Mouse (Mus musculus): ENCODE measurements around the gene Pknox2. TPM values are rescaled to one million over a fixed set of nuclear protein-coding genes. Genes with fewer than 3 reads are reported as not detected.

Pknox2 gene
- polyA plus RNA-seq, 1 experiment from 2014 or later, result 27.1 TPM

- Histone ChIP-seq H3K9me3 (no peaks in the 10 kb centered on the region), H3K9ac (no peak overlapping the region), H3K27me3 (no peaks in the 10 kb centered on the region), H3K27ac (no peak overlapping the region), H3K36me3 (replicated peaks) (peaks cover 72% of the 10 kb centered on the region), H3K4me1 (peaks cover 2% of the 10 kb centered on the region), H3K4me3 (replicated peaks) (no peak overlapping the region), H3K4me2 (no peak overlapping the region)
- 93% methylated on average over 2 of the region's 2 CpGs for WGBS
- ATAC-seq (ENCODE audit: low FRiP score), result no peak
Observed at GRCm38 (mm10) chr9:36852175-36852574, 295.0 kb downstream of the Pknox2 start.

GRCm38 (mm10) chr9:36850091-36850490 is 297.1 kb downstream of the Pknox2 start:
- no peak overlapping the region for H3K9ac ChIP-seq
- ATAC-seq (ENCODE audit: low FRiP score), result no peak
- no peak overlapping the region for H3K4me3 ChIP-seq (replicated peaks)
- no peaks in the 10 kb centered on the region for H3K9me3 ChIP-seq
- no peaks in the 10 kb centered on the region for H3K27me3 ChIP-seq
- H3K27ac ChIP-seq, result no peak overlapping the region
- H3K4me1 ChIP-seq, result no peaks in the 10 kb centered on the region
- no peak overlapping the region for H3K4me2 ChIP-seq
- peaks cover 74% of the 10 kb centered on the region for H3K36me3 ChIP-seq (replicated peaks)
- whole genome bisulfite sequencing, result 54% methylated on average over 1 of the region's 1 CpGs

- WGBS, result 91% methylated on average over 2 of the region's 2 CpGs
- H3K27ac ChIP-seq, result no peak overlapping the region
- H3K4me3 ChIP-seq (replicated peaks), result no peak overlapping the region
- peaks cover 85% of the 10 kb centered on the region for H3K36me3 ChIP-seq (replicated peaks)
- no peak overlapping the region for H3K9ac ChIP-seq
- H3K27me3 ChIP-seq, result no peaks in the 10 kb centered on the region
- H3K4me2 ChIP-seq, result no peak overlapping the region
- H3K9me3 ChIP-seq, result no peaks in the 10 kb centered on the region
- no peak for ATAC-seq (ENCODE audit: low FRiP score)
- no peaks in the 10 kb centered on the region for H3K4me1 ChIP-seq
Observed at GRCm38 (mm10) chr9:36848661-36849060, 298.5 kb downstream of the Pknox2 start.

DNA sequence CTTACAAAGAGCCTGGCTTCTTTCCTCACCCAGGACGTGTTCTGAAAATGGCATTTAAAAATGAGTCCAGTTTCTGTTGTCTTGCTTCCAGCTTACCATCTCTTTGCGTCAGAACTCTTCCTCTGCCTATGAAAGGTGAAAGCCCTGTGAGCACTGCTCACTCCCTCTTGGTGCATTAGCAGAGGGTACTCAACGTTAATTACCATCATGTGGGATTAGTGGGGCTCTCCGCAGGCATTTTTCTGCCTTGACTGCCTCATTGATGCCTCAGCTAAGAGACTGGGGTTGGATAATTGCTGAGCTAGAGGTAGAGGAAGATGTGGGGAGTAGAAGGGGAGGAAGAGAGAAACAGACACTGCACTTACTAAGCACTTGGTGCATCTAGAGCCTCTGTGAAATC is 300.9 kb downstream of the Pknox2 start:
- ATAC-seq (ENCODE audit: low FRiP score), result no peak
- H3K4me3 ChIP-seq (replicated peaks), result no peak overlapping the region
- H3K9ac ChIP-seq, result no peak overlapping the region
- H3K4me2 ChIP-seq, result no peak overlapping the region
- 17% methylated on average over 4 of the region's 4 CpGs for WGBS
- H3K27ac ChIP-seq, result no peak overlapping the region
- H3K27me3 ChIP-seq, result no peaks in the 10 kb centered on the region
- no peaks in the 10 kb centered on the region for H3K9me3 ChIP-seq
- peaks cover 76% of the 10 kb centered on the region for H3K36me3 ChIP-seq (replicated peaks)
- H3K4me1 ChIP-seq, result no peaks in the 10 kb centered on the region

Other genes with a start within 250 kb of the Pknox2 start
- gene Tmem218, start 60.8 kb upstream of the Pknox2 start, polyA plus RNA-seq (2016; fragmentation: Nextera tagmentation; extraction: Ambion mirVana), result 12.0 and 13.6 TPM in 2 replicates
- 1.1 TPM in 2 replicates for gene Slc37a2, start 108.3 kb upstream of the Pknox2 start, polyA plus RNA-seq (2016; fragmentation: Nextera tagmentation; extraction: Ambion mirVana)
- 11.1 and 11.6 TPM in 2 replicates for gene Ccdc15, start 201.0 kb upstream of the Pknox2 start, polyA plus RNA-seq (2016; fragmentation: Nextera tagmentation; extraction: Ambion mirVana)
- gene Hepacam, start 219.9 kb upstream of the Pknox2 start, polyA plus RNA-seq (2016; fragmentation: Nextera tagmentation; extraction: Ambion mirVana), result 0.08 and 0.18 TPM in 2 replicates